Mouse (Mus musculus) right cerebral cortex, postnatal 36 days (tissue): Measurements from ENCODE around the gene Gpr1.

ENCODE experiments used
- DNase-seq, 2 experiments: peaks; one replicate each; pipeline ENCODE4 v3.0.0; 2022; ENCODE audit warnings: low spot score in 2 of 2, mixed read lengths in 1 of 2

Gene Gpr1

DNA sequence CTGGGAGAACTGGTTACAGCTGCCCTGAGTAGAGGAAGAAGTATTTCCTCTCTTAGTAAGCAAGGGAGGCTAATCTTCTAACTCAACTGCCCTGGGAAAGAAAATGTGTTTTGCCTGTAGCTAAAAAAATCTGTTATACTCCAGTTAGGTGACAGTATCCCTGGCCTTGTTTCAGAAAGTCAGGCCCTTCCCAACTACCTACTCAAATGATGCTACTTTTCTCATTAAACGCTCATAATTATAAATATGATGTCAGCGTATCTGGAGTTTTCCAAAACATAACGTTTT lies at the start of gene Gpr1:
Gpr1 (minus strand) TSS at position 273 of the 288 bp plus-strand sequence.
- DNase-seq, result no peak

DNA sequence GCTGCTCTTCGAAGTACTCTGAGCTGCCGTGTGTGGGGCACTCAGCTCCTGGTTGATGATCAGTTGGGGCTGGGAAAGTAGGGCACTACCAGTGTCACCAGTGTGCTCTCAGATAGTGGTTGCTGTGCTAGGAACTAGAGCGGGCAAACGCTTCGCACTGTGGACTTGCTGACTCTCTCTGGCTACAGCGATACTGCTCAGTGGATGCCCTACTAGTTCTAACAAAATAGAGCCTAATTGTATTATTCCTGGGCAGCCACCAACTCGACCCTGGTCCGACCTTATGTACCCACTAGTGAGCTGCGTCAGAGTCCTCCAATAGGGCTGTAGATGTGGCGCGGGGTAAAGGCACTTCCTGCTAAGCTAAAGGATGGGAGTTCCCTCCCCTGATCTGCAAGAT lies 49.3 kb upstream of the Gpr1 start:
- DNase-seq, result no peak

DNA sequence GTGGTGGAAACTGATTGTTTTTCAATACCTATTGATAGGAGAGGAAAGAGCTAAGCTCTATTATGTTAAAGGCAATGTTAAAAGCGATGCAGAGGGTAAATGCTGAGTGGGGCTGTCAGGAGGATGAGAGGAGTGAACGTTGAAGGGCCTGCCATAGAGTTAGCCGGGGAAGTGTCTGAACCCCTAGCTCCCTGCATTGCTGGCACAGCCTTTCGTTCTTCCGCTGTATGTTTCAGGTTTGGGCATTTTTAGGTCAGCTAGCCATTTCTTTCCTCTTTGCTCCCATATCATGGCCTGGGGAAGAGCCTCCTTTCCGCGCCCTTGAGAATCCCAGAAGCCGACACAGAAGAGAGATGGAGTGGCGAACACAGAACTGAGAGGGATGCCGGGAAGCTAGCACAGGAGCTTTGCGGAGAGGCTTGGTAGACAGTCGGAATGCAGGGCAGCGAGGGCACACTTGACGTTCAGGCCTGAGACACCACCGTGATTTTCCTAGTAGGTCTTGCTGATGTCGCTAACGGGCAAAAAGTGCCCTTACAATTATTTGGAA lies 46.8 kb upstream of the Gpr1 start:
- DNase-seq, result no peak

DNA sequence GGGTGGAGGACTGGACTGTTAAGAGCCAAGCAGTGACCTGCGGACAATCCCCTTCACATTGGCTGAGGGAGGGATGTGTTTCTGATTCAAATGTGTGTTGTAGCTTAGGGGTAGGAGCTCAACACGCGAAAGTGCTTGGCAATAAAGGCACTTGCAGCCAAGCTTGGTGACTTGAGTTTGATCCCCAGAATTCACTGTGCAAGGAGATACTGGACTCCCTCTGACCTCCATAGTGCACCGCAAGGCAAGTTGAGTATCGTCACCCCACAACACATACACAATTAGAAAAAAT lies 46.3 kb upstream of the Gpr1 start:
- no peak for DNase-seq

DNA sequence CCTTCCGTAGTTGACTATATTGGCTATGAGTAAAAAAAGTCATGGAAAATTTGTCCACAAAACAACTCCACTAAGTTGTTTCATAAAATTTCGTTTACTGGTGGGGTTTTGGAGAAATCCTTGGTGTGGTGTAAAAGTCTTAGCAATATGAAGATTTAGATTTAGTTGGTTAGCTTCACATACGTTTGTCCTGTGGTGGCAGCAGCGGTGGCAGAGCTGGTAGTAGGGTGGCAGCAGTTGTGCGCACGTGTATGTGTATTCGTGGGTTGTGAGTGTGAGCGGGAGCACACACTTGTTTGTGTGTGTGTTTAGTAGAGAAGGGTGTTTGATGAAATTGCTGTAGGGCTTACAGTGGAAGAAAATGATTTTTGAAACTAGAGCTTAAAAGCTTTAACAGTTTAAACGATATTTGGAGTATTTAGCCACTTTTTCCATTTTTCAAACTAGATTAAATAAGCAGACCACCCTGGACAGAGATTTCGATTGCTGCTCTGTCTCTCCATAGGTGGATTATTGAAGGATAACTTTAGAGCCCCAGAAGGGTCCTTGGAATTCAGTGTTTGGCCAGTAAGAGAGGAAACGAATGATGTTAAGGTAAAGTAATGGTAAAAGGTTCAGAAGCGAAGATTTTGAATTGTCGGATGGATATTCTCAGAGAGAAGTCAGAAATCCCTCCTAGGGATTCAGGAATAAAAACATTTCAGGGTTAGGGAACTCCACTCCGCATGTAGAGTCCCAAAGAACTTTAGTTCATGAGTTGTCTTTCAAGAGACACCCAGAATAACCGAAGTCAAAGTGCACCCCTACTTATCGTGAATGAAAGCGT lies 45.8 kb upstream of the Gpr1 start:
- DNase-seq, result no peak

DNA sequence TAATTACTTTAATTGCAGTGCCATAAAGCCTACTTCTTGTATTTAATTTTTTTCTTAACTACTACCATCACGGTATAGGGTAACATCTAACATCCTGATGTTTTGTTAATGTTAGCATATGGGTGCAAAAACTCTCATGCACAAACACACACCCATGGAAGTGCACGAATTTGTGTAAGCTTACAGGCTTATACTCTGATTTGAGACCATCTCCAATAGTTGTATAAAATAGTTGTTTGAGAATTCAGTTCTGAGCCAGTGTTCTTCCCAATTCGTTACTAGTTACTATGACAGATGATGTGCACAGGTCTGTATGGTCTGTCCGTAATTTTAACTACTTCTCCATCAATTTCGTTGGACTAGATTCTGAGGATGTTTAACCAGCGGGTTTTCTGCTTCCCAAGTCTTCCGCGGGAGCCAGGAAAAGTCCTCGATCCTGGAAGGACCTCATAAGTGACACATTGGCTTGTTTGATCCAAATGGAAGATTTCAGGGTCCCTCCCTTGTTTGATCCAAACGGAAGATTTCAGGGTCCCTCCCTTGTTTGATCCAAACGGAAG lies 45.0 kb upstream of the Gpr1 start:
- no peak for DNase-seq

DNA sequence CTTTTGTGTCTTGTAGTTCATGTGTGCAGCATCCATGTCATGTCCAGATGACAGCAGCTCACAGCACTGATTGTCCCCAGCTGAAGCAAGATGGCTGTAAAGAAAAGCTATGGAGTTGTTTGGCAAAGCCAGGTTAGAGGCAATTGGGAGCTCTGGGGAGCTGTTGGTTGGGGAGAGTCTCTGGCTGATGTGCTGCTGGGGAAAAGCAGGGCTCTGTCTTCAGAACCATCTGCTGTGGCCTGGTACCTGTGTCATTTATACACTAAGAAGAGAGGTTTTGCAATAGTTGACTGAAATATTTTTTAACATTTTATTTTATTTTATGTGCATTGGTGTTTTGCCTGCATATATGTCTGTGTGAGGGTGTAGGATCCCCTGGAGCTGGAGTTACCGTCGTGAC lies 44.2 kb upstream of the Gpr1 start:
- DNase-seq, result no peak

DNA sequence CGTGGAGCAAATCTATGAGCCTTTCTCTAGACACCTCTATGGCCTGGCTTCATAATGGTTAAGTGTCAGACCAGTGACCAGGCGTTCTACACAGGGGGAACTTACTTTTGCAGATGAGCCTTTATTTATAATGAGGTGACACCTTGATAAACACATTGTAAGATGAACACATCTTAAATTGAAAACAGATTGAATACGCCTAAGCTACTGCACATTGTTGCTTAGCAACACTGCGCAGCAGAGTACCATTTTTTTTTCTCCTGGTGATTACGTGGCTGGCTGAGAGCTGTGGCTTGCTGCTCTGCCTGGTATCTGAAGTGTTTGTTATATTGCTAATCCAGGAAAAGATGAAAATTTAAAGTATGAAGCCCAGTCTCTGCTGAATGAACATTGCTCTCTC lies 41.7 kb upstream of the Gpr1 start:
- no peak for DNase-seq

DNA sequence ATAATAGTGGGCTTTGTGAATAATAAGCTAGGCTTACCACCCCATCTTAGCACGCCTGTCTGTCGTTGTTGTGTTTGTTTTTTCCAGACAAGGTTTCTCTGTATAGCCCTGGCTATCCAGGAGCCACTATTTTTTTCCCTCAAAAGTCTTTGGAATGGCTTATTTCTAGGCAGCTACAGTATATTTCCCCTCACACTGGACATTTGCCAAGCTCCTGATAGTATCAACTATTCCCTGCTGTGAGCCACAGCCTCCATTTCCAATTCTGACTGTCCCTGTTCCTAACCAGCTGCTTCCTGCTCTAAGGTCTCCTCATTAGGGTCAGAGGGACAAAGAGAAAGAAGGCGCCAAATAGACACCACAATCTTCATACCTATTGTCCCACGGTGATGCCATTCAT lies 40.8 kb upstream of the Gpr1 start:
- no peak for DNase-seq

DNA sequence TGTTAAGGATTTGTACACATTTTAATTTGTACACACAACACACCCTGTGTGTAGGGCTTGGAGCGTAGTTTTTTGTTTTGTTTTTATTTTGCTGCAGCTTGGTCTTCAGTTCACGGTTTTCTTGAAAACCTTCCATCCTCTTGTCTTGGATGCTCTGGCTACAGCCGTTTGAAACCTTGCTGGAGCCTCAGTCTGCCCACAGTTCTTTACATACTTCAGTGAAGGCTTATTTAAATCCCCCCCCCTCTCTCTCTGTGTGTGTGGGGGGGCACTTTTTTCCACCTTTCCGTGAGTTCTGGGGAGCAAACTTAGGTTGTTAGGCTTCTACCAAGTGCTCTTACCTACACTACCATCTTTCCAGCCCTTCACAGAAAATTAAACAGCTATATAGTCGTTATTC lies 38.9 kb upstream of the Gpr1 start:
- no peak for DNase-seq

DNA sequence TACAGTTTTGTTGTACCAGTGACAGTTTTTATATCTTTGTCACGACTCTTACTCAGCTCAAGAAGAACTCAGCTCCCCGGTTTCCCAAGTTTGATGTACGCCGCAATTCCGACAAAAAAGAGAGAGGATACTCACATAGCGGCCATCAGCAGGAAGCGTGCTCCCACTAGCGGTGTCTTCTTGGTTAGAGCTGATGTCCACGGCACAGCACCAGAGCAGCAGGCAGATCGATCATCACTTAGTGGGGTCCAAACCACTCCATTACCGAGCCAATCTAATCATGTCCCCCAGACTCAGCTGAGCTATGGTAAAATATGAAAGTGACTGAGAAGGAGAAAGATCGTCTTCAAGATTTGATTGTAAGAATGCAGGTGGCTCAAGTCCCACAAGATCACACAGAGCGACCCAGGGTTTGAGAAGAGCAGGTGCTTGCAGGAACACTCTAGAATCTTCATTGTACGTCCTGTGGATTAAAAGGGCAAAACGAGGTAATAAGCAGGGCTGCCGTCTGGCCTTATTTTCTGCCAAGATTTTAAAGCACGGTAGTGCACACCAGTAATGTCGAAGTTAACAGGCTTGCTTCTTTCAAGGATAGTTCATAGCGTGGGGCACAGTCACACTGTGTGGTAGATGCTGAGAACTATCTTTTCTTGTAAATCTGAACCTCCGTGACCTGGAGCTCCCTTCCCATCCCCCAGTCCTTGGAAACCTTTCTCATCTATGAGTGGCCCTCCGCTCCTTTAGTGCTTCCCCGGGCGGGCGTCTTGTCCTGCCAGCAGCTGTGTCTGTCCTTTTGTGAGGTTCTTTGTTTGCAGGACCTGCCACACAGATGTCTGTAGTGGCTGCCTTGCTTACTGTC lies 38.2 kb upstream of the Gpr1 start:
- no peak for DNase-seq

DNA sequence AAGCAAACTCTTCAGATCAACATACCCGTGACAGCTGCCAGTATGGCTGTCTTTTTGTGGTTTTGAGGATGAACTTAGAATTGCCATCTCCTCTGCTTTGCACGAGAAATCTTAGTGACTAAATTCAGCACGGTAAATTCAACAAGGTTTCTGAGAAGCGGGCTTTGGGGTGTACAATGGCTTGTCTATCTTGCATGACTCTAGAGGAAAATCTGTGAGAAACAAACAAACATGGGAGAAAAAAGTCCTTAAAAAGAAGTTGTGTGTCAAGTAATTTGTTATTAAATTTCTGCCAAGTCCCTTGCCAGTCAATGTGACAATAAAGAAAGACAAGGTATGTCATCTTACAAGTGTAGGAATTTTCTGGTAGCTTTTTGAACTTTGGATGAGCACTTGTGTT lies 34.9 kb upstream of the Gpr1 start:
- no peak for DNase-seq

DNA sequence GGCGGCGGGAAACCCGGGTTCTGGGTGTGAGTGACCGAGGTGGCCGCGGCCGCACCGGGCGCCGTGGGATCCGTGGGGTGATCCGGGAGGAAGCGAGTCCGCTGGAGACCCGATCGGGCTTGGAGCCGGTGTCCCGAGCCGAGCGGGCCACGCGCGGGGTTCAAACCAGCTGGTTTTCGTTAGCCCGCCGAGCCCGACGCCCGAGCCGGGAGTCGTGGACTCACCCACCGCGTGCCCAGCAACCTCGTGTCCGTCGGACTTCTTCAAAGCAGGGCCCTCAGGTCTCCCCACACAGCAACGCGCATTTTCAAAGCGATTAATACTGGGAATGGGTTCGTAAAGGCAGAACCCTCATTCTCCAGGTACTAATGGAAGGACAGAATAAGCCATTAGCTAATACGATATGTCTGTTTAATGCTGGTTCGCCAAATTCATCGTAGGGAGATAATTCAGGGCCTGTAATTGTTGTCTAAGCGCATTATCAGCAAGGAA lies 34.1 kb upstream of the Gpr1 start:
- no peak for DNase-seq

DNA sequence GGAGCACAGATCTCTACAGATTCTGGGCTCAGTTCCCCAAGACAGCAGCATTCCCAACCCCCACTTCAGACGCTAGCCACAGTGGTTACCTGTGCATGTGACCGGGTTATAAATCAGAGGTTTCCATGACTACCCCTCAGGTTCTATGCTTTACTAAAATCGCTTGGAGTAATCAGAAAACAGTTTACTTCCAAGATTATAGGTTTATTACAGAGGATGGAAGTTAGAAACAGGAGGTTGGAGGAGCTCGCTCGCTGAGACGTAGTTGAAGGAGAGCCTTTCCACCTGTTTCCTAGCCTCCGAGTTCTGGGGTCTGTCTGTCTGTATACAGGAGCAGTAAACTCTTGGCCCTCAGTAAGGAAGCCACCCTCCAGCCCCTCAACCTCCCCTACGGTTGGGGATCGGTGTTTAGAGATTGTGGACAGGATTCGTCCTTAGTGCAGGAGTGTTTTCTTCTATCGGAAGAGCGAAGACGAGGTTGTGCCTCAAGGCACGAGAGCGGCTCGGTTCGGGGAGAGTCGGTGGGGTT lies 33.6 kb upstream of the Gpr1 start:
- DNase-seq, result no peak

DNA sequence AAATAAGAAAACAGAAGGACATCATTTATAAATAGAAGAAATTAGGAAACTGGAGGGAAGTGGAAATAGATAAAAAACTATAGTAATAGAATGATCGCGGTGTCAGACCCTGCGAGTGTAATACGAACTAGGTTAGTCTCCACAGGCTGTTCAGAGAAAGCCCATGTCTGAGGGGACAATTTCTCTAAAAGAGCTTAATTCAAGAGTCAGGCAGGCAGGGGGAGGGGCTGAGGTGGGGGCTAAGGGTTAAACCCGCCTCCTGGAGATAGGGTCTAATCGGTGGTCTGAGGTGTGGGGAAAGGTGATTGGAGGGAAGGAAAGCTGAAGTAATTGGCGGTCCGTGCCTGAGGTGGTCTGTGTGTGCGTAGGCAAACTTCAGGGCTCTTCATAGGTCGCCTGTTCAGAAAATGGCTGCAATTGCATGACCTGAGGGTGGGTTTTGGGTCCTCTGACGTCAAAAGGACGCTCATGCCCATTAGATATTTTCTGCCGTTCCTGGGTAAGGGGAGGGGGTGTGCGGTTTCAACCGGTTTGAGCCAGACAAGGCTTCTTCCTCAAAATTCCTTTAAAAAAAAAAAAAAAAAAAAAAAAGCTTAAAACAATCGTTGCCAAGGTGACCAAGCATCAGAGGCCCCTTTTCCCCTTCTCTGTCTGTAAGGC lies 32.6 kb upstream of the Gpr1 start:
- DNase-seq, result no peak

DNA sequence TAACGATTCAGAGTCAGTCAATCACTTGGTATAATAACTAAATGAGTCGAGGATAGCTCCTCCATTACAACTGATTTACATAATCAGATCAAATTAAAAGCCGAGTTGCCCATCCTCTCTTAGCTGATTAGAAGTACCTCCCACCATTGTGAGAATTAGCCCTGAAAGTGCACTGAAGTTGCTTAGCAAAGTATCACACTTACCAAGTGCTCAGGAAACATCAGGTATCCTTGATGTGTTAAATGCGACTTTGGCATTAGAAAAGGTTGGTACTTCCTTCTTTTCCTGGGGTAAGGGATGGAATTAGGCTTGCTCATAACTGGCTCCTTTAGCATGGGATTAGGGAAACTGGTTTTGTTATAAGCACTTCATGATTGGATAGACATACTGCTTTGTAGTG lies 29.5 kb upstream of the Gpr1 start:
- no peak for DNase-seq

DNA sequence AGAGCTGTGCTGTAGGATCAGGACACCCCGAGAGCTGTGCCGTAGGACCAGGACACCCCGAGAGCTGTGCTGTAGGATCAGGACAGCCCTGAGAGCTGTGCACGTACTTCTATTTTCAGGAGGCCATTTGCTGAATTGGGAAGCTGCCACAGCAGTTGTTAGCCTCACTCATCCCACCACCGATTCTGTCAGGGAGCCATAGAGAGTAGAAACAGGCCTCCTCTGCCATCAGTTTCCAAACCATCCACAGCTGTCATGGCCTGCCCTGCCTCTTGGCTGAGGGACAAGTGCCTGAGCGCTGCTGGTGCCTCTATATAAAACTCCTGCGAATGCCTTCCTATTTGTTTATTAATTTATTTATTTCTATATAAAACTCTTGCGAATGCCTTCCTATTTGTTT lies 25.4 kb upstream of the Gpr1 start:
- no peak for DNase-seq

DNA sequence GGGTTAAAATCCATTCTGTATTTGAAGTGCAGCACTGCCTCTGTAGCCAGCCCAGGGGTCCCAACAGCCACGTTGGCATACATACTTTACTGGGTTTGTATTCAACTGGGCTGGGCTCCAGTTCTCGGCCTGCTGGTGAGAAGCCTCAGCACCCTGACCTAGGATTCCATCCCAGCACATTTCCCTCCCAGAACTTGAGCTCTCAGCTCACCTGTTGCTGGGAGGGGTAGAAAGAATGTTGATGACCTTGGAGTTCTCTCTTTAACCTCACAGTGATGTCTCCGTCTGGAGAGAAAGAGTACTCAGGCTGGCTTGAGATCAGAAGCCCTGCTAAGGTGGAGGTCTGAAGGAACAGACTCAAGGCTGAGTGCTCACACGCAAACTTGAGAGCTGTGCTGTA lies 25.0 kb upstream of the Gpr1 start:
- no peak for DNase-seq

DNA sequence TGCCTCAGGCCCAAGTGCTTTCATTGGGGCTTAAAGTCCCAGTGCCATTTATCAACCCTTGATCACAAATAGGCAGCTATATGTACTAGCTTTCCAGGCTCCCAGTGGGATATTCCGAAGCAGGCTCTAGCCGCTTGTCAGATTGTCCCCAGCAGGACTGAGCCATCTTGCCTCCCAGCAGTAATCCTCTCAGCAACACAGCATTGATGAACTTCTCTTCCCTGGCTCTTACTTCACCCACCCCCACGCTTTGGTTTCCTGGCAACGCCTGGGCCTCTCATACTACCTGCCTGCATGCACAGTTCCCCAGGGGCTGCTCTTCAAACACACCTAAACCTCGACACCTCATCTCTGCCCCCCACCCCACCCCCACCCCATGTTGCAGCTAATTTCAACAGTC lies 23.0 kb upstream of the Gpr1 start:
- no peak for DNase-seq

DNA sequence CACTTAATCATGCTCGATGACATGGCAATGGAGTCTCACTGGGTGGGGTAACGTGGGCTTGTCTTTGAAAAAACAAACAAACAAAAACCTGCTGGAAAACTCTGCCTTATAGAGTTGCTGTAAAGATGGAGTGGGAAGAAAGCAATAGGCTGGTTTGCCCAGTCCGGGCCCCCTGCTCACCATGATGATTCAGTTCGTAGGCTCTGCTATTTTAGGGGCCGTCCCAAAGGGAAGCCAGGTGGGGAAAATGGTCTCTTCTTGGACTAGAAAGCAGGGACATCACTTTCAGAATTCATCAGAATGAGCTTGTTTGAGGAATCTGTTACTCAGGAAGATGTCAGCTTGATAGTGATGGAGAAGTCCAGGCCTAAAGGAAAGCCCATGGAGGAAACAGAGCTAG lies 12.9 kb upstream of the Gpr1 start:
- no peak for DNase-seq

DNA sequence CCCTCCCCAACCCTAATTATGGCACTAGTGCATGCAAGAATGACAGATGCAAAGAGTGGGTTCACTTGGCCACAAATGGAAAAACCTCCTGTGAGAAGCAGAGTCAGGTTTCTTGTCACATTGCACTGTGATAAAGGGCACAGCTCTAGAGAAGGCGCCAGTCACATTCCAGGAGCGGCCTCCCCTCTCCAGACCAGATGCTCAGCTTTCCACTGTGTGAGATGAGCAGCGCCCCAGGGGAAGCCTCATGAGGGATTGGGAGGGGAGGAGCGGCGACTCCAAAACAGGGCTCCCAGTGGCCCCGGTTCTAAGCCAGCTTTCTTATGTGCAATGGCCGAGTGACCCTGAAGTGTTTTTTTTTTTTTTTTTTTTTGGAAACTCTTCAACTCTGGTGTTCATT lies 11.5 kb upstream of the Gpr1 start:
- DNase-seq, result no peak

DNA sequence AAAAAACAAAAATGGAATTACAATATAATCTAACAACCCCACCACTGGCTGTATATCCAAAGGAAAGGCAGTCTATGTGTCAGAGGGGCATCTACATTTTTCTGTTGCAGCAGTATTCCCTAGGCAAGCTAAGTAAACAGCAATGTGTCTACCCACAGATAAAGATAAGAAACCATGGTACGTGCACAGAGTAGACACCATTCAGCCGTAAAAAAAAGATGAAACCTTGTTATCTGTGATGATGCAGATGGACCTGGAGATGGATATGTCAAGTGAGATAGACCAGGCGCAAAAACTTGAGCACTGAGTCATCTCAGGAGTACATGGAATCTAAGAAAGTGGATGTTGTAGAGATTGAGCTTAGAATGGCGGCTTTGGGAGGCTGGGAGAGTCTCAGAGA lies 10.7 kb upstream of the Gpr1 start:
- DNase-seq, result no peak
